ENCODE assay signal across 25 mouse cellular contexts in genomic region chr10:127352187-127352586, GRCm38 (mm10). TPM values are rescaled to one million over a fixed set of nuclear protein-coding genes. Genes with fewer than 3 reads are reported as not detected.
DNase-seq lines count a peak whose midpoint lies in the region; ATAC-seq and TF ChIP-seq lines count a peak whose summit lies in the region.
"Had no signal": no experiment of that assay in that cellular context is flagged by ENCODE, and none has a peak within 500 bp of the region (broad histone marks: within the 10 kb centered on the region; RNA-seq: fewer than 3 reads in every experiment).

No protein-coding gene starts in this region.

- H3K27me3 ChIP-seq in midbrain, embryonic 11.5 days (ENCODE audit: control insufficient read depth, insufficient read depth, low read length) = no peaks in the 10 kb centered on the region; the same call in 1 of the 2 replicates
- H3K27me3 ChIP-seq in midbrain, embryonic 10.5 days (ENCODE audit: low read depth, poor library complexity, severe bottlenecking) = peaks cover 36% of the 10 kb centered on the region
- peaks cover 27% of the 10 kb centered on the region for H3K27me3 ChIP-seq in liver, embryonic 12.5 days (replicated peaks)
- peaks cover 16% of the 10 kb centered on the region for H3K27me3 ChIP-seq in myocyte (ENCODE audit: control insufficient read depth, insufficient read depth, insufficient read length)
- H3K27me3 ChIP-seq: limb, embryonic 15.5 days had no signal

- no peaks in the 10 kb centered on the region for H3K9me3 ChIP-seq in midbrain, embryonic 11.5 days (ENCODE audit: control insufficient read depth, low read length)
- no peaks in the 10 kb centered on the region for H3K9me3 ChIP-seq in midbrain, embryonic 10.5 days (replicated peaks)
- no peaks in the 10 kb centered on the region for H3K9me3 ChIP-seq in liver, embryonic 12.5 days (replicated peaks)
- H3K9me3 ChIP-seq: forebrain, embryonic 13.5 days; limb, embryonic 15.5 days had no signal

- no peak for TF ChIP-seq POLR2A in myocyte (IDR thresholded peaks at IDR 0.05; ENCODE audit: insufficient read length, low read depth)

- H3K36me3 ChIP-seq in midbrain, embryonic 11.5 days (ENCODE audit: control insufficient read depth, insufficient read depth, low read length) = no peaks in the 10 kb centered on the region
- no peaks in the 10 kb centered on the region for H3K36me3 ChIP-seq in midbrain, embryonic 10.5 days
- no peaks in the 10 kb centered on the region for H3K36me3 ChIP-seq in liver, embryonic 12.5 days
- no peaks in the 10 kb centered on the region for H3K36me3 ChIP-seq in myocyte (ENCODE audit: control insufficient read depth, insufficient read depth)
- H3K36me3 ChIP-seq: limb, embryonic 15.5 days had no signal

- H3K79me2 ChIP-seq in myocyte (ENCODE audit: control insufficient read depth, insufficient read depth) = no peaks in the 10 kb centered on the region

- H3K4me3 ChIP-seq in midbrain, embryonic 11.5 days (ENCODE audit: low read depth, low read length) = no peak overlapping the region
- no peak overlapping the region for H3K4me3 ChIP-seq in midbrain, embryonic 10.5 days
- no peak overlapping the region for H3K4me3 ChIP-seq in liver, embryonic 12.5 days
- no peak overlapping the region for H3K4me3 ChIP-seq in myocyte
- H3K4me3 ChIP-seq: forebrain, embryonic 13.5 days; limb, embryonic 15.5 days had no signal

- H3K4me2 ChIP-seq in midbrain, embryonic 11.5 days = no peak overlapping the region
- no peak overlapping the region for H3K4me2 ChIP-seq in liver, embryonic 12.5 days
- H3K4me2 ChIP-seq in myocyte (ENCODE audit: low read depth) = peak overlapping the region; percentile 10
- H3K4me2 ChIP-seq: forebrain, embryonic 13.5 days; hindbrain, embryonic 14.5 days; limb, embryonic 15.5 days had no signal

- ATAC-seq in midbrain, embryonic 11.5 days (ENCODE audit: low FRiP score) = no peak
- ATAC-seq in liver, embryonic 12.5 days = 0 out of 2 replicates have a peak, but pooled peaks have one; percentile 8
- ATAC-seq: forebrain, embryonic 13.5 days; inflammation-experienced regulatory T-cells, adult 6 months; lung, postnatal 0 days had no signal

- H3ac ChIP-seq in myocyte (ENCODE audit: control insufficient read depth, insufficient read length) = no peak overlapping the region

- H3K4me1 ChIP-seq in midbrain, embryonic 11.5 days (ENCODE audit: control insufficient read depth, insufficient read depth, low read length) = peaks cover 3% of the 10 kb centered on the region
- peaks cover 23% of the 10 kb centered on the region for H3K4me1 ChIP-seq in midbrain, embryonic 10.5 days
- peaks cover 13% of the 10 kb centered on the region for H3K4me1 ChIP-seq in liver, embryonic 12.5 days

- no peak overlapping the region for H3K27ac ChIP-seq in midbrain, embryonic 11.5 days (ENCODE audit: low read depth, low read length)
- H3K27ac ChIP-seq in midbrain, embryonic 10.5 days (replicated peaks) = no peak overlapping the region
- H3K27ac ChIP-seq in liver, embryonic 12.5 days = no peak overlapping the region
- H3K27ac ChIP-seq: forebrain, embryonic 13.5 days; hindbrain, embryonic 14.5 days; kidney, postnatal 0 days; limb, embryonic 15.5 days; macrophage had no signal

- WGBS in midbrain, embryonic 11.5 days = 91% methylated on average over 9 of the region's 9 CpGs
- 90% methylated on average over 9 of the region's 9 CpGs for WGBS in midbrain, embryonic 10.5 days
- 66% methylated on average over 9 of the region's 9 CpGs for WGBS in liver, embryonic 12.5 days (ENCODE audit: insufficient replicate concordance)

- peak; percentile 22 for DNase-seq in kidney, postnatal 10 days
- no peak for DNase-seq in kidney, adult 9 months
- peak; percentile 8 for DNase-seq in midbrain, embryonic 11.5 days (ENCODE audit: low spot score, missing footprints)
- DNase-seq in midbrain, embryonic 10.5 days (ENCODE audit: low spot score) = no peak
- DNase-seq in natural killer cell, adult 2 months (ENCODE audit: low spot score in 2 of 2) = no peak
- no peak for DNase-seq in urinary bladder, postnatal 10 days (ENCODE audit: low spot score)
- DNase-seq: adrenal gland, postnatal 25 days; B cell, adult 2 months; cerebellum, adult 9-10 months; heart, postnatal 4 days; left cerebral cortex, postnatal 4 days; thymus, postnatal 14 days had no signal

- no peak overlapping the region for H3K9ac ChIP-seq in midbrain, embryonic 11.5 days (ENCODE audit: low read length)
- H3K9ac ChIP-seq in liver, embryonic 12.5 days = no peak overlapping the region
- H3K9ac ChIP-seq: forebrain, embryonic 13.5 days; hindbrain, embryonic 14.5 days; limb, embryonic 15.5 days had no signal

TF ChIP-seq in myocyte, 11 proteins besides CTCF, POLR2A, EP300 and RAD21:
- TF ChIP-seq E2F4 (IDR thresholded peaks at IDR 0.05; ENCODE audit: insufficient read depth) = no peak
- no peak for TF ChIP-seq SRF (IDR thresholded peaks at IDR 0.05; ENCODE audit: control insufficient read depth, insufficient read length, low read depth)
- TF ChIP-seq USF1 (IDR thresholded peaks at IDR 0.05; ENCODE audit: low read depth) = no peak
- TF ChIP-seq MYOG (IDR thresholded peaks at IDR 0.05; ENCODE audit: control insufficient read depth in 1 of 3, insufficient read depth in 1 of 3, insufficient read length in 2 of 3, low read depth in 2 of 3) = no peak
- no peak for TF ChIP-seq REST (IDR thresholded peaks at IDR 0.05; ENCODE audit: insufficient read depth, insufficient read length)
- no peak for TF ChIP-seq TCF3 (IDR thresholded peaks at IDR 0.05; ENCODE audit: insufficient read length, low read depth)
- TF ChIP-seq MAX (IDR thresholded peaks at IDR 0.05; ENCODE audit: low read depth) = no peak
- no peak for TF ChIP-seq POLR2AphosphoS2 (IDR thresholded peaks at IDR 0.05; ENCODE audit: insufficient read length, low read depth)

RNA-seq across cellular contexts. Expression of gene Inhbe, which starts 2.0 kb away (rescaled TPM):
- polyA plus RNA-seq in midbrain, embryonic 11.5 days (2014; fragmentation: Nextera tagmentation; extraction: Ambion mirVana) = not detected in 2 replicates
- polyA plus RNA-seq in midbrain, embryonic 10.5 days (2016; fragmentation: Nextera tagmentation; extraction: Ambion mirVana) = 0.02 TPM in 1 of 2 replicates, not detected in the other
- polyA plus RNA-seq in liver, embryonic 12.5 days (2016; fragmentation: Nextera tagmentation; extraction: Ambion mirVana) = 0.10 and 0.16 TPM in 2 replicates
- polyA plus RNA-seq in myocyte (2012; fragmentation: generic; extraction: Trizol) = 0.10 TPM
- polyA plus RNA-seq: brain, embryonic 14.5 days; embryonic facial prominence, embryonic 14.5 days; heart, embryonic 16.5 days; inflammation-experienced regulatory T-cells, adult 6 months; kidney, postnatal 0 days; lung, postnatal 0 days; macrophage; midbrain, postnatal 0 days had no signal

RNA-seq across cellular contexts. Expression of gene Gli1, which starts 10.4 kb away (rescaled TPM):
- 3.1 and 4.1 TPM in 2 replicates for polyA plus RNA-seq in midbrain, embryonic 11.5 days (2014; fragmentation: Nextera tagmentation; extraction: Ambion mirVana)
- 7.8 and 11.0 TPM in 2 replicates for polyA plus RNA-seq in midbrain, embryonic 10.5 days (2016; fragmentation: Nextera tagmentation; extraction: Ambion mirVana)
- 0.94 and 1.1 TPM in 2 replicates for polyA plus RNA-seq in liver, embryonic 12.5 days (2016; fragmentation: Nextera tagmentation; extraction: Ambion mirVana)
- polyA plus RNA-seq in myocyte (2012; fragmentation: generic; extraction: Trizol) = 1.00 TPM
- polyA plus RNA-seq: macrophage had no signal

RNA-seq across cellular contexts. Expression of gene Inhbc, which starts 18.0 kb away (rescaled TPM):
- not detected in 2 replicates for polyA plus RNA-seq in midbrain, embryonic 11.5 days (2014; fragmentation: Nextera tagmentation; extraction: Ambion mirVana)
- not detected in 2 replicates for polyA plus RNA-seq in midbrain, embryonic 10.5 days (2016; fragmentation: Nextera tagmentation; extraction: Ambion mirVana)
- polyA plus RNA-seq in liver, embryonic 12.5 days (2016; fragmentation: Nextera tagmentation; extraction: Ambion mirVana) = 1.1 and 1.5 TPM in 2 replicates
- polyA plus RNA-seq in myocyte (2012; fragmentation: generic; extraction: Trizol) = not detected
- polyA plus RNA-seq: brain, embryonic 14.5 days; embryonic facial prominence, embryonic 14.5 days; forebrain, embryonic 13.5 days; heart, embryonic 16.5 days; hindbrain, embryonic 14.5 days; inflammation-experienced regulatory T-cells, adult 6 months; limb, embryonic 15.5 days; lung, postnatal 0 days; macrophage; midbrain, postnatal 0 days had no signal

RNA-seq across cellular contexts. Expression of gene R3hdm2, which starts 27.9 kb away (rescaled TPM):
- polyA plus RNA-seq in midbrain, embryonic 11.5 days (2014; fragmentation: Nextera tagmentation; extraction: Ambion mirVana) = 27.0 and 27.7 TPM in 2 replicates
- 29.6 and 34.5 TPM in 2 replicates for polyA plus RNA-seq in midbrain, embryonic 10.5 days (2016; fragmentation: Nextera tagmentation; extraction: Ambion mirVana)
- 16.7 and 19.0 TPM in 2 replicates for polyA plus RNA-seq in liver, embryonic 12.5 days (2016; fragmentation: Nextera tagmentation; extraction: Ambion mirVana)
- polyA plus RNA-seq in myocyte (2012; fragmentation: generic; extraction: Trizol) = 63.4 TPM

RNA-seq across cellular contexts. Expression of gene Arhgap9, which starts 30.4 kb away (rescaled TPM):
- polyA plus RNA-seq in midbrain, embryonic 11.5 days (2014; fragmentation: Nextera tagmentation; extraction: Ambion mirVana) = 1.1 and 1.4 TPM in 2 replicates
- 1.1 and 1.3 TPM in 2 replicates for polyA plus RNA-seq in midbrain, embryonic 10.5 days (2016; fragmentation: Nextera tagmentation; extraction: Ambion mirVana)
- polyA plus RNA-seq in liver, embryonic 12.5 days (2016; fragmentation: Nextera tagmentation; extraction: Ambion mirVana) = 15.9 and 16.9 TPM in 2 replicates
- polyA plus RNA-seq in myocyte (2012; fragmentation: generic; extraction: Trizol) = 0.77 TPM

Comparison
In these comparisons a context has a peak if more than half of its experiments do, and no peak if none do; other contexts are left out.
1. DNase-seq: peak in kidney, postnatal 10 days (single experiment) and midbrain, embryonic 11.5 days (single experiment); none in kidney, adult 9 months (single experiment), midbrain, embryonic 10.5 days (single experiment), natural killer cell, adult 2 months (0 of 2) and urinary bladder, postnatal 10 days (single experiment).